Mouse (Mus musculus) midbrain, embryonic 12.5 days (tissue): ENCODE data around the gene Slc1a3. TPM values are rescaled to one million over a fixed set of nuclear protein-coding genes. Genes with fewer than 3 reads are reported as not detected.

ENCODE experiments used
- ATAC-seq: fragments of 200-750 bp; cut with Nextera tagmentation; 2 replicates; pipeline ENCODE4 v1.8.0; 2017; ENCODE audit warnings: low read depth, moderate TSS enrichment, moderate library complexity; ENCODE audit not compliant: low FRiP score
- H3K27ac ChIP-seq: fragments of 300-500 bp; sonication (generic); replicated peaks from 2 replicates; pipeline ENCODE4 v1.5.1; 2016; ENCODE audit warnings: mild to moderate bottlenecking
- H3K27me3 ChIP-seq: fragments of 300-500 bp; sonication (generic); 2 replicates; pipeline ENCODE4 v1.6.1; 2016; ENCODE audit warnings: mild to moderate bottlenecking
- H3K36me3 ChIP-seq: fragments of 300-500 bp; sonication (generic); 2 replicates; pipeline ENCODE4 v1.6.1; 2016
- H3K4me1 ChIP-seq: fragments of 300-500 bp; sonication (generic); 2 replicates; pipeline ENCODE4 v1.6.1; 2016
- H3K4me2 ChIP-seq: fragments of 300-500 bp; sonication (generic); replicated peaks from 2 replicates; pipeline ENCODE4 v1.6.1; 2016; ENCODE audit warnings: mild to moderate bottlenecking, moderate library complexity
- H3K4me3 ChIP-seq: fragments of 300-500 bp; sonication (generic); 2 replicates; pipeline ENCODE4 v1.5.1; 2016; ENCODE audit warnings: mild to moderate bottlenecking
- H3K9ac ChIP-seq: fragments of 300-500 bp; sonication (generic); replicated peaks from 2 replicates; pipeline ENCODE4 v1.6.1; 2016; ENCODE audit warnings: mild to moderate bottlenecking, moderate library complexity
- H3K9me3 ChIP-seq: fragments of 300-500 bp; sonication (generic); 2 replicates; pipeline ENCODE4 v1.6.1; 2016; ENCODE audit warnings: mild to moderate bottlenecking
- WGBS: fragments of 180-500 bp; shearing (Covaris S2); methylation state at CpG from one replicate; pipeline ENCODE4 v1.1.7; 2016; 5-methylcytosine and 5-hydroxymethylcytosine counted together
- polyA plus RNA-seq: library from polyadenylated mRNA; unstranded; fragments of >200 nt; fragmentation: Nextera tagmentation; extraction: Ambion mirVana; gene quantifications from 2 replicates; pipeline ENCODE4 v1.2.1, GENCODE M21; 2016

The Slc1a3 gene
- polyA plus RNA-seq, 1 experiment from 2014 or later = 55.7 TPM

DNA sequence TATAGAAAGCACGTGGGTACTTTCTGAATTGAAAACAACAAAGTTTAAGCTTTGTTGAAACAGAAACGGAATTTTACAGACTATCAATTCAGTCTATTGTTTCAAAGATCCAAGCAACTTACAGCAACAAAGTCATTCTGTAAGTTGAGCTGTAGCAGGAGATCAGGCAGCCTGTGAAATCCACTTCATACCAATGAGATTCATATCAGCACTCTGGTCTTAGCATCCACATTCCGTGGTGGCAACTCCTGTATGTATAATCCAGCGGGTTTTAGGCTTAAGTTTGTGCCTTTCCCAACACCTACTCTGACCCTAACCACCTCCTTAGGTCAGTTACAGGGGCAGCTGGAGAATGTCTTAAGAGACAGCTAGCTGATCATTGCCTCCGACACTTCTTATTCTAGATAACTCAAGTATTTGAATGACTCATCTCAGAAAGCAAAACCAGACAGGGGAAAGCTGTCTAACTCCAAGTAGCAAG, 34.3 kb downstream of the Slc1a3 start:
- ATAC-seq = no peak
- WGBS = 72% methylated on average over 5 of the region's 5 CpGs

DNA sequence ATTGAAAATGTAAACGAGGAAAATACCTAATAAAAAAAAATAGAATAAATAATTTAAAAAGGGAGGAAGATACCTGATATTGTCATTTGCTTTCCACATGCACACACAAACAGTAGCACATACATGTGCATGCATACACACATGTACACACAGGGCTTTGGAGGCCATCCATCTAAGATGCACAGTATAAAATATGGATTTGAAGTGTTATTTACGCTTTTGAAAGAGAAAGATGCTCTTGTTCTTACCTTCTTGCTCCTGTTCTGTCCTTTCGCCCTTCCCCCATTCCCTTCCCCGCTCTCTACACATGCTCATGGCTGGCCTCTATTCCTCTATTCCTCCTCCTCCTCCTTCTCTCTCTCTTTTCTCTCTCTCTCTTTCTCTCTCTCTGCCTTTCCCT, 34.9 kb downstream of the Slc1a3 start:
- Histone ChIP-seq H3K9me3 (no peaks in the 10 kb centered on the region), H3K9ac (no peak overlapping the region), H3K27me3 (no peaks in the 10 kb centered on the region), H3K4me2 (no peak overlapping the region), H3K4me3 (no peak overlapping the region), H3K27ac (no peak overlapping the region), H3K36me3 (no peaks in the 10 kb centered on the region), H3K4me1 (no peaks in the 10 kb centered on the region)
- 85% methylated on average over 4 of the region's 4 CpGs for WGBS
- no peak for ATAC-seq

More for the DNA sequence above, 34.3 kb downstream of the Slc1a3 start:
- no peaks in the 10 kb centered on the region for H3K9me3 ChIP-seq
- no peak overlapping the region for H3K4me3 ChIP-seq
- H3K27ac ChIP-seq = no peak overlapping the region
- H3K4me2 ChIP-seq = no peak overlapping the region
- H3K9ac ChIP-seq = no peak overlapping the region
- no peaks in the 10 kb centered on the region for H3K36me3 ChIP-seq
- H3K4me1 ChIP-seq = no peaks in the 10 kb centered on the region
- H3K27me3 ChIP-seq = no peaks in the 10 kb centered on the region

DNA sequence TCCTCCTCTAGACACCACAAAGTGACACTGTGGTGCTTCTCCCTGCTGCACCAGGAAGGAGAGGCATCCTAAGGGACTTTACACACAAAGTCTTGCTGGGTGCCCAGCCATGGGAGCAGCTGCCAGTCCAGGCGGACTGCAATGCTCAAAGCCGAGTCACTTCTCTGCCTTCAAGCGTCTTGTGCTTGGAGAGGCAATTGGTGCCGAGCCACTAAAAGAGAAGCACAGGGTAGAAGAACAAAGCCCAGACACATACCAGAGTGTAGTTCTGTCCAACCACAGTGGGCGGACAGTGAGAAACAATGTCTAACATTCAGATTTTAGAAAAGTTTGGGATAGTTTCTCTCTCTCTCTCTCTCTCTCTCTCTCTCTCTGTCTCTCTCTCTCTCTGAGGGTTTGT, 38.0 kb downstream of the Slc1a3 start:
- whole genome bisulfite sequencing = 78% methylated on average over 5 of the region's 5 CpGs
- Histone ChIP-seq H3K4me1 (no peaks in the 10 kb centered on the region), H3K27me3 (no peaks in the 10 kb centered on the region), H3K4me2 (no peak overlapping the region), H3K9me3 (no peaks in the 10 kb centered on the region), H3K27ac (no peak overlapping the region), H3K4me3 (no peak overlapping the region), H3K9ac (no peak overlapping the region), H3K36me3 (no peaks in the 10 kb centered on the region)
- ATAC-seq = no peak

DNA sequence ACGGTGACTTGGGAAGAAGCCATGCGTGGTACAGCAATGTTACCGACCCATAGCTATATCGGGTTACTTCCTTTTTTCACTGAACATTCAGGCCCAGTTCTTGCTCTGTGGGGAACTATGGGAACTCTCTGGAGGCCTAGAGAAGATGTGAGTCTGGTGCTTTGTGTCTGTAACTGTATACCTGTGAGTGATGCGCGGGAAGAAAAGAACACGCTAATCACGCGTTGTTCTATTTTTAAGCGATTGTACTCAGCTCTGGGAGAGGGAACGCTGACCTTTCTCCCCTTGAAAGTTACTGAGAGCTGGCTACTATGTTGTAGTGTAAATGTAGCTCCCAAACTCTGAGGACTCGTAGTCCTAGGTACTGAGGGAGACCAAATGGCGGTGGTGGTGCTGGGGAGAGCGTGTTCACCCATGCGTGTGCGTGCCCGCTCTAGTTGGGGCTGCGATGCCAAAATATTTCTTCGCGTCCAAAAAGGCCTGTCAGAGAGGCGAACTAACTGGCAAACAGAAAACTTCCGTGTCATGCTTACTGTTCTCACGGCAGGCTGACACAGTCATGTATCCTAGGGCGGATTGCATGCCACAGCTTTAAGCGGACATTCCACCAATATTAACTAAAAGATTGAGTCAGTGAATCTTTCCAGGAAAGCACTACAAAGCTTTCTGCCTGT, 42.6 kb downstream of the Slc1a3 start:
- Histone ChIP-seq H3K4me1 (peaks cover 10% of the 10 kb centered on the region; the same call in 1 of the 2 replicates), H3K9ac (no peak overlapping the region), H3K9me3 (no peaks in the 10 kb centered on the region), H3K27ac (no peak overlapping the region), H3K4me2 (no peak overlapping the region), H3K4me3 (no peak overlapping the region), H3K36me3 (no peaks in the 10 kb centered on the region), H3K27me3 (no peaks in the 10 kb centered on the region)
- no peak for ATAC-seq
- WGBS = 96% methylated on average over 25 of the region's 25 CpGs

DNA sequence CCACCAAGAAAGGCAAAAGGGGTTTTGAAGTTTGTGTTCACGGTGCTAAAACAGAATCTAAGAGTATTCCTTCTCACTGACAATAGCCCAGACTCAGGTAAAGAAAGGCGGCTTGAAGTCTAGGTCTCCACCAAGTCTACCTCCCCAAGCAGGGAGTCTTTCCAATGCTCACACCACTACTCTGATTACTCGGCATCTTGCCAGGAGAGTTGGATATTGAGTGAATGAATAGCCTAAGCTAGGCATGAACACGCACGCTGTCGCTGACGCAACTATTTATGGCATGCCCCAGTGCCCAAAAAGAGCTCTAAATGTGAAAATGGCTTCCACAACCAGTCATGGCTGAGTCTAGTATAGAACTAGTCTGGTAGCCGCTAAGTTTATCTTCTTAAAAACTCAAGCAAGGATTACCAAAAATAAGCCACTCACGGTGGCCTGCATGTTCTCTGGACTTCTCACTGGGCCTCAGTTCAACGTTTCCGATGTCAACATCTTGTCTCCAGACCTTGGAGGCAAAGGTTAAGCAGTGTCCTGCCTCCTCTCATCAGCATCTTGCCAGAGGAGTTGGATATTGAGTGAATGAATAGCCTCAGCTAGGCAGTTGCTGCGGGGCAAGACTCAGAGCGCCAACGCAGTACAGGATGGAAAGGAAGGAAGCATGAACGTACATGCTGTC, 44.8 kb downstream of the Slc1a3 start:
- H3K9ac ChIP-seq = no peak overlapping the region
- no peaks in the 10 kb centered on the region for H3K36me3 ChIP-seq
- no peak overlapping the region for H3K27ac ChIP-seq
- no peak overlapping the region for H3K4me2 ChIP-seq
- peaks cover 11% of the 10 kb centered on the region; the same call in 1 of the 2 replicates for H3K4me1 ChIP-seq
- H3K9me3 ChIP-seq = no peaks in the 10 kb centered on the region
- no peak overlapping the region for H3K4me3 ChIP-seq
- 94% methylated on average over 15 of the region's 15 CpGs for WGBS
- H3K27me3 ChIP-seq = no peaks in the 10 kb centered on the region
- ATAC-seq = no peak

DNA sequence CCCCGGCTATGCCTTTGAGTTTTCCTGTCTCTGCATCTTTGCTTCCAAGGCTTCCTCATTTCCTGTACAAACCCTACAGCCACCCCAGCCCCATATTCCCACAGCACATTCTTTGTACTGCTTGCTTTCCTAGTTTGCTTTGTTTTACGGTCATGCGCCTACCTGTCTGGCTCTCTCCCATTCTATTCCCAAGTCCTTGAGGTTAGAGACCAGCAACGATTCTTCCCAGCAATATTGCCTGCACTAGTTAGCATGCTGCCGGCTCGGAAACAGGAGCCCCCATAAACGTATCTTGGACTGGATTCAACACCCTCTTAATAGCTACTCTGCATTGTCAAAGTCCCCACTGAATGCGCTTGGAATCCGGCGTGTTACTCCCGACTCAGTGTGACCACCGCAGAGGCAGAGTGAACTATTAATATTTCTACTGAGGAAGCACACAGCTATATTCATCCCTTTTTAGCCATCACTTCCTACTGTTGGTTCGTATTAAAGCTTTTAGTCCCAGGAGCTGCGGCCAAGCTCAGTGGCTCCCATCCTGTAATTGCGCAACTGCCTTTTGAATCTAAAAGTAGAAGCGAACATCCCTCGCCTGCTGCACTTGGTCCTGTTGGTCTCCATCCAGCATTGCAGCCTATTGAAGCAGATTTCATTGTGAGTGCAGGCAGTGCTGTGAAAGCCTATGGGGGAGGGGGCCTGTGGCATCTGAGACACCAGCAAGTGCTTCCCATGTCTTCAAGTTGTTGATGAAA, 47.0 kb downstream of the Slc1a3 start:
- WGBS = 84% methylated on average over 17 of the region's 17 CpGs
- H3K27me3 ChIP-seq = no peaks in the 10 kb centered on the region
- no peak overlapping the region for H3K4me3 ChIP-seq
- H3K9ac ChIP-seq = no peak overlapping the region
- no peaks in the 10 kb centered on the region for H3K9me3 ChIP-seq
- no peaks in the 10 kb centered on the region for H3K36me3 ChIP-seq
- 0 out of 2 replicates have a peak overlapping the region, but pooled peaks have one; percentile 22 for H3K27ac ChIP-seq
- H3K4me1 ChIP-seq = peaks cover 30% of the 10 kb centered on the region
- ATAC-seq = peak; percentile 42; the same call in 1 of the 2 replicates
- H3K4me2 ChIP-seq = no peak overlapping the region

DNA sequence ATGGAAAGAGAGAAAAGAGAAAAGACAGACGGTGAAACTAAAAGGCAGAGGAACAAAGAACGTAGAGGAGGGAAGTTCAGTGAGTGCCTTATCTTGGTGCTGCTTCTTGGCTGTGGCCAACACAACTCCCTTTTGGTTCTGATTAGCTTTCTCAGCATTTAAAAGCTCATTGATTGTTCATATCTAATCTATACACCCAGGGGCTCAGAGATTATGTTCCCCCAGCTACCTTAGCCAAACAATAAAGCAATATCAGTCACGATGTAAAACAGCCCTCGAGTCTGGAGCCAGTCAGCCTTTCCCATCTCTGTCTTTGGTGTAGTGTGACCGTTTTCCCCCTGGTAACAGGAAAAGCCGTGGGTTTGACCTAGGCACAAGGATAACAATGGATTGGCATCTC, 48.7 kb downstream of the Slc1a3 start:
- WGBS = 69% methylated on average over 6 of the region's 6 CpGs
- Histone ChIP-seq H3K27me3 (no peaks in the 10 kb centered on the region), H3K9me3 (no peaks in the 10 kb centered on the region), H3K9ac (no peak overlapping the region), H3K4me1 (peaks cover 36% of the 10 kb centered on the region), H3K36me3 (no peaks in the 10 kb centered on the region), H3K4me2 (no peak overlapping the region), H3K4me3 (no peak overlapping the region), H3K27ac (no peak overlapping the region)
- no peak for ATAC-seq

DNA sequence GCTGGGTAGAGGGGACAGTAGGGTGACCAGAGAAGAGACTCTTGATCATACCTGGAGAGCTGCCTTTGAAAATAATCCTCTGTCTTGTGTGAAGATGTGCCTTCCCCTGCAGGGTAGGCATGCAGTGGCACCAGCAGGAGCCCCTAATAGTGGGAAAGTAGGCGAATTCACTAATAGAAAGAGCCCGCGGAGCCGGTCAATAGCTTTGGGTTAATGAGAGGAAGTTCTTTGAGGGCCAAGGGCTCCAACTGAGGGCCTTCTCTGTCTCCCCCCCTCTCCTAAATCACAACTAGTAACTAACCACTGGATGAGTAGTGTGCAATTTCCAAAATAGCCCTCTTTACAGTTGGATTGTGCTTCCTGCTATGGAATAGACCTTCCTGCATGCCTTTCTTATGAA, 50.6 kb downstream of the Slc1a3 start:
- WGBS = 36% methylated on average over 4 of the region's 4 CpGs
- no peak overlapping the region for H3K9ac ChIP-seq
- ATAC-seq = no peak

DNA sequence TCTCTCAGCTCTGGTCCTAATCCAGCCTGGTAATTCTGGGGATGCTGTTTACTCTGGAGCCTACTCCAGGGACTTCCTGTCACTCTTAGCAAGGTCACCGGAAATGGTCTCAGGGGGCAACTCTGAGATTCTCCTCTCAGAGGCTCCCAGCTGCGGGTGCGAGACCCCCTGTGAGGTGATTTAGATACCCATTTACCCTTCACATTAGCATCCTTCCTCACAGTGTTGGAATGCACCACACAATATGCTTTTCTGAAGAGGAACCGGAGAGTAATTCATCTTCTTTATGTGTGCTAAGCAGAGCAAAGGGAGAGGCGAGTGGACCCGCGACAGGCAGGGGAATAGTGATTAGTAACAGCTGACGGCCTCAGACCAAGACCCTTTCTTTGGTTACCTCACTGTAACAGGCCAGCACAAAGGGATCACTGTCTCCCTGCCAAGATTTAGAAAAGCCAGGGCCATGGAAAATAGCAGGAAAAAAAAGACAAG, 51.0 kb downstream of the Slc1a3 start:
- peaks cover 36% of the 10 kb centered on the region for H3K4me1 ChIP-seq
- H3K4me2 ChIP-seq = no peak overlapping the region; the same call in 1 of the 2 replicates
- no peak overlapping the region for H3K9ac ChIP-seq
- H3K9me3 ChIP-seq = no peaks in the 10 kb centered on the region
- no peaks in the 10 kb centered on the region for H3K27me3 ChIP-seq
- peak overlapping the region; percentile 72 for H3K27ac ChIP-seq
- H3K36me3 ChIP-seq = no peaks in the 10 kb centered on the region
- WGBS = 8% methylated on average over 8 of the region's 8 CpGs
- no peak overlapping the region for H3K4me3 ChIP-seq
- peak; percentile 85 for ATAC-seq

More for the DNA sequence above, 50.6 kb downstream of the Slc1a3 start:
- Histone ChIP-seq H3K9me3 (no peaks in the 10 kb centered on the region), H3K4me1 (peaks cover 36% of the 10 kb centered on the region), H3K27ac (peak overlapping the region; percentile 72), H3K27me3 (no peaks in the 10 kb centered on the region), H3K4me3 (no peak overlapping the region), H3K4me2 (no peak overlapping the region; the same call in 1 of the 2 replicates), H3K36me3 (no peaks in the 10 kb centered on the region)

DNA sequence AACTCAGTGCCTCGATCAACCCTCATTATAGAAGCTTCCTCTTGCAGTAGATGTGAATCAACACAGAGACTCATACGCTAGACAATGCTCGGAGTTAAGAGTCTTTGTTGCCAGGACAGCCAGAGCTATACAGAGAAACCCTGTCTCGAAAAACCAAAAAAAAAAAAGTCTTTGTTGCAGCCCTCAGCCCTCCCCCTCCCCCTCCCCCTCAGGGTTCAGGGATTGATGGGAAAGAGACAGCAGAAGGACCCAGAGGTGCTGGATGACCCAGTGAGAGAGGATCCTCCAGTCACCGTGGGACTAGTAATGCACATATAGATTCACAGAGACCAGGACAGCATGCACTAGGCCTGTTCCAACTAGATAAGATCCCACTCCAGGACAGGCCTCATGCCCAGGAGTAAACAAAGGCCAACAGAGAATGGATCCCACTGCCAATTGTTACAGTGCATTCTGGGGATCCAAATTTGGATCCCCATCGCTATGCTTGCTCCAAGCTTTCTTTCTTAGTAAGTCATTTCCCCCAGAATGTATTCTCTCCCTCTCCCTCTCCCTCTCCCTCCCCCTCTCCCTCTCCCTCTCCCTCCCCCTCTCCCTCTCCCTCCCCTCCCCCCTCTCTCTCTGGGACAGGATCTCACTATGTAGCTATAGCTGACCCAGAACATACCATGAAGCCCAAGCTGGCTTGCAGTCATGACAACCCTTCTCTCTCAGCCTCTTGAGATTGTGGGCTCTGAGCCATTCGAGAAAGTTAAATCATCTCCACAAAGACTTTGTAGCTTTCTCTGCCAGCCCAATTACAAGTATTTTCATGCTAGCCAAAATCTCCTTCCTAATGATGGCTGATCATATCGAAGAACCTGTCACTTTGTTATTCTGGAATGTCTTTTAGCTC, 52.2 kb downstream of the Slc1a3 start:
- Histone ChIP-seq H3K4me1 (peaks cover 30% of the 10 kb centered on the region), H3K4me2 (no peak overlapping the region), H3K4me3 (no peak overlapping the region), H3K9me3 (no peaks in the 10 kb centered on the region), H3K9ac (no peak overlapping the region), H3K27ac (no peak overlapping the region), H3K27me3 (no peaks in the 10 kb centered on the region), H3K36me3 (no peaks in the 10 kb centered on the region)
- WGBS = 67% methylated on average over 8 of the region's 8 CpGs
- ATAC-seq = peak; percentile 32; the same call in 1 of the 2 replicates

DNA sequence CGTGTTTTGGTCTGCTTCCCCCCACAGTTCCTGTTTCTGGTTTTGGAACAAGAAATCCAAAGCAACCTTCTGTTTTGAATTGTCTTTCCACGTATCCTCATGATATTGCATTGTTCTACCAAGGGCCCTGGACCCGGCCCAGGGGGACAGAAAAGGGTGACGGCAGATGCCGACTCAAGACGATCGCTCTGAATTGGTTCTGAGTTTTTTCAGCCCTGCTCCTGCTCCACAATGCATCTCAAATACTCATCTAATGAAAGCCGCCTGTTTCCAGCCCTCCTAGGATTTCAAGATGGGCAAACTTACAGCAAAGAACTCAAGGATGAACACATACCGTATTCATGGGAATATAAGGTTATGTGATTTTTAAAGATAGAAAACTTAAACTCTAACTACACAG, 55.3 kb downstream of the Slc1a3 start:
- Histone ChIP-seq H3K27me3 (no peaks in the 10 kb centered on the region), H3K4me2 (no peak overlapping the region), H3K9me3 (no peaks in the 10 kb centered on the region), H3K9ac (no peak overlapping the region), H3K4me3 (no peak overlapping the region), H3K36me3 (no peaks in the 10 kb centered on the region), H3K27ac (no peak overlapping the region), H3K4me1 (peaks cover 22% of the 10 kb centered on the region)
- 66% methylated on average over 9 of the region's 9 CpGs for WGBS
- no peak for ATAC-seq
